Mouse (Mus musculus) embryo, embryonic 11.5 days (tissue): Measurements from ENCODE around the gene Hck.

Source experiments
- DNase-seq: peaks from one replicate; pipeline ENCODE4 v3.0.0-alpha.2; 2012; ENCODE audit warnings: low read depth, low spot score

The Hck gene

DNA sequence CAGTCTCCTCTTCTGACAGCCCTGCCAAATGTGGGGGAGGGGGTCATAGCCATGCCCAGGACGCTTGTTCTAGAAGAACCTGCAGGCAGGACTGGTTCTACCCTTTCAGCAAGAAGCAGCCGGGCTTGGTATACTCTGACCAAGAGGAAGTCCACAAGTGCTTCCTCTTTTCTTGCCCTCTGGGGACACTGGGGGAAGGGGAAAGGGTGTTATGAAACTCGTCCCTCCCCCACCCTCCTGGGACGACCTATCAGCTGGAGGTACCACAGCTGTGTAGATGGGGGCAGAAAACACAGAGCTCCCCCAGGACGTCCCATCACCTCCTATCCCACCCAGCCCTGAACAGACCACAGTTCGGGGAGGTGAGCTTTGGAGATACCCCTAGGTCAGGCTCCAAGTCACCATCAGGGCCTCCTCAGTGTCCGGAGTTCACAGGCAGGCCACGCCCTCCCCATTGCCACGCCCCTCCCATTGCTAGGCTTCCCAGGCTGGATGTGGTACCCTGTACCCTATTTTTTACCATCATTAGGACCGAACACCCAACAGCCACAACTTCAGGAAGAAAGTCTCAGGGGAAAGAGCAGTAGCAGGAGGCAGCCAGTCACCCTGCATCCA lies 17.6 kb upstream of the Hck start:
- no peak for DNase-seq

DNA sequence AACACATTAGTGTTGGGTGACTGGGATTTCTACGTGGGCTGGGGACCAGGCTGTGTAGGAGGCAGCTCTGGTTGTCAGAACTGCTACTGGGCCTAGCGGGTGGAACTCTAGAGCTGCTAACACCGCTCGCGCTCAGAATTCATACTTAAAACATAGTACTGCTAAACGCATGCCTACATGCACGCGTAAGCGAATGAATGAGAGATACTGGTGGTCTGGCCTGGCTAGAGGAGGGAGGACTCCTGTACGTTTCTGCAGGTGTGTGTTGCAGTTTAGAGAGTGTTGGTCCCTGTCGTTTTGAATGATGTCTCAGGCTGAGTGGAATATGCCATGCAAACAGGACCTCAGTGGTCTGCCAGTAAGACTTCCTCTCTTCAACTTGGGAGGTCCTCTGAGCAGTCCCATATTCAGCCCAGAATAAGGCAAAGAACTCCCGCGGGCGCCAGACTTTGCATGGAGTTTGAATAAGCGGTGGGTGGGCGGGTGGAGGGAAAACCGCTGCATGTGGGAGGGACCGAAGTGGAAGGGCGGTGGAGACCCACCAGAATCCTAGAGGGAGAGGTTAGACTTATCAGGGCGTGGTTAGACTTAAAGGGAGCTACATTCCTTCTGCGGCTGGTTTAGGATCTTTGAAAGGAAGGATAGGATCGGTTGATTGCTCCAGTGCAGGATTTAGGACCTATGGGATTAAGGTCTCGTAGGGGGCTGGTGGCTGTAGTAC lies 1.1 kb upstream of the Hck start:
- DNase-seq = peak; percentile 34

DNA sequence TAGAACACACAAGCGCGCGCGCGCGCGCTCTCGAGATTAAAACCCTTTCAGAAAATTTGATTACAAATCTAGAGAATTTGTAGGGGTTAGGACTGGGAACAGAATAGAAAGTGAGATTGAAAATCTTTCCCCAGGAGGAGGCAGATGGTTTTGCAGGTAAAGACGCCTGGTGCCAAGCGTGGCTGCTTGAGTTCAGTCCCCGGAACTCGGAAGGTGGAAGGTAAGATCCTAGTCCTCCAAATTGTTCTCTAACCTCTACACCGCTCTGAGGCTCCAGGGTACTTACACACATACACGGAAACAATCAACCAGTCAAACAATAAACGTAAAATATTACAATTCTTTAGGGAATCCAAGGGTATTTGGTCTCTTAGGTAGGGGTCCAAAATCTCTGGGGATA lies 466 bp upstream of the Hck start:
- no peak for DNase-seq

DNA sequence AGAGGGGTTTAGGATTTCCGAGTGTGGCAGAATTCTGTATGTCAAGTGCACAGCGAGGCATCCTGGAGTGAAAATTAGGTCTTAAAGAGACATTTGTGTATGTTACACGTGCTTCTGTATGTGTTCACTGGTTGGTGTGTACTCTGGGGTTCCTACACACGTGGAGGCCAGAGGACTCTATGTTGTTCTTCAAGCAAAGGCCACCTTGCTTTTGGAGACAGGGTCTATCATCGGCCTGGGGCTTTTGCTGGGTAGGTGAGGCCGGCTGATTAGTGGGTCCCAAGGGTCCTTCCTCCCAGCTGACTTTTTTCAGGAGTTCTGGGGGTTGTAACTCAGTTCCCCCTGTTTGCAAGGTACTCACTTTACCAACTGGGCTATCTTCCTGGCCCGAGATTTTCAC lies 1.3 kb downstream of the Hck start:
- no peak for DNase-seq

DNA sequence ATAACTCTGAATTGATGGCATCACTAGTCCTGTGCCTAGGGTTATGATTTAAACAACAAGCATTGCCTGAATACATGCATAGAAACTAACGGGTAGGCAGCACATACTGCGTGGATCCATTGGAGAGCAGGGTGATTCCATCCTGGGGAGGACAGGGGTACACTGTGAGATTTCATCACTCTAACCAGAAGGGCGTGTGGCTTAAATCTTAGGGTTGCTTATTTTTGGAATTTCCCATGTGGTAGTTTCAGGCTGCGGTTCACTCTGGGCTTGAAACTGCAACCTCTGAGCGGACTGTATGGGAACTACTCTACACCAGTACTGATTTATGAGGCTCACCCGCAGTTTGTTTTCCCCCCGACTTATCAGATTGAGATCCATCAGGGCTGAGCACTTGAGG lies 3.0 kb downstream of the Hck start:
- DNase-seq = no peak

DNA sequence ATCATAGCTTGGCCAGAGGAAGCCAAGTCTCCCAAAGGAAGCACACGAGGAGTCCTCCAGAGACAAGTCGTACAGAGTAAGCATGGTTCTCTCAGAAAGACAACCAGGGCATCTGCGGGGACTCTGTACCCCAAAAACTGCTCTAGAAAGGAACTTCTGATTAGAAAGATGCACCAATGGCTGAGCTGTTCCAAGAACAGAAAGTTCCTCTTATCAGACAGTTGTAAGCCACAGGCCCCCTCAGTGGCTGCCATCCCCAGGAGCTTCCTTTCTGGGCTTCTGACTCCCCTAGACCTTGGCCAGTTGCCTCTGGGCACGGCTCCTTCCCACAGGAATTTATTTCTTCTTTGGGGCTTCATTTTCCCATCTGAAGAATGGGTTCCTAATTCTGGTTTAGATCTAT lies 7.4 kb downstream of the Hck start:
- DNase-seq = no peak

DNA sequence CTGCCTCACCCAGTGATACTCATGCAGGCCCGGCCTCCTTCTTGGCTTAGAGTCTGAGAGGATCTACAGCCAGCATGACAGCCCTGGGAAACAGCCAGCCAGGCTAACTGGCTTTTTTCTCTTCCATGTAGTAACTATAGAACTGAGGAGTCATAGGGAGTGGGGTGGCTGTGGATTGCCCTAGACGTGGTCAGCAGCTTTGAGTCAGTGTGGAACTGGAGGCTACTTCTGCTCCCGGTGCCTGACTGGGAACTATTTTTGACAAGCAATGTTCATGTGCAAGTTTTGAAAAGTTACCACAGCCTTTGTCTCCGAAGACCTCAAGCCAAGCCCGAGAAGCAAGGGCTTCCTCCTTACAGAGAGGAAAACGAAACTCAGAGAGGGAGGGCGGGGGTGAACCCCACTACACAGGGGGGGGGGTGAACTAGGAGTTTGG lies 8.8 kb downstream of the Hck start:
- DNase-seq = no peak

DNA sequence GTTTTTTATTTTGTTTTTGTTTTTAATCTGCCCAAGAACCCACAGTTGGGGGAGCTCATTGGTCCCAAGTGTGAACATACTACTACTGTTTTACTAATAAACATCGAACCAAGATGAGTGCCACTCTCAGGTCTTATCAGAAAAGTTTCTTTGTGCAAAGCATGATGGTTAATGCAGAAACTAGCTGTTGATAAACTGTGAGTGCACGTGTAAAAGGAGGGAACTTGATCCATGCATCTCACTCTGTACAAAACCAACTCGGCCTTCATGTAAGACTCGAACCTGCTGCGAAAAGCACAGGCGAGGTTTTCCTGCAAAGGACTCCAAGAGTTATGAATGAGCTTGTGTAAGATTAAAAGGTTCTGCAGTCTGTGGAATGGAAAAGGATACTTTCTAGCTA lies 11.2 kb downstream of the Hck start:
- no peak for DNase-seq

DNA sequence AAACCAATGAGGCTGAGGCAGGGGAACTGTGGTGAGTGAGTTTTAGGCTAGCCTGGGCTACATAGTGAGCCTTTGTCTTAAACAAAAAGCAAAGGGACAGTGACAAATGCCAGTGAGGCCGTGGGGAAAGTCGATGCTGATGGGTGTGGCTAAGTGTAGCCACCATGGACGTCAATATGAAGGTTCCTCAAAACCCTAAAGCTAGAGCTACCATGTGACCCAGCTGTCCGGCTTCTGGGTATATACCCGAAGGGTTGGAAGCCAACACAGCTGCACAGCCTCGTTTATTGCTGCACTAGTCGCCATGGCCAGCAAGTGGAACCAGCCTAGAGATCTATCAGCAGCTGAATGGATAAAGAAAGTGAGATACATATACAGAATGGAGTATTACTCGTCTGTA lies 11.9 kb downstream of the Hck start:
- no peak for DNase-seq

DNA sequence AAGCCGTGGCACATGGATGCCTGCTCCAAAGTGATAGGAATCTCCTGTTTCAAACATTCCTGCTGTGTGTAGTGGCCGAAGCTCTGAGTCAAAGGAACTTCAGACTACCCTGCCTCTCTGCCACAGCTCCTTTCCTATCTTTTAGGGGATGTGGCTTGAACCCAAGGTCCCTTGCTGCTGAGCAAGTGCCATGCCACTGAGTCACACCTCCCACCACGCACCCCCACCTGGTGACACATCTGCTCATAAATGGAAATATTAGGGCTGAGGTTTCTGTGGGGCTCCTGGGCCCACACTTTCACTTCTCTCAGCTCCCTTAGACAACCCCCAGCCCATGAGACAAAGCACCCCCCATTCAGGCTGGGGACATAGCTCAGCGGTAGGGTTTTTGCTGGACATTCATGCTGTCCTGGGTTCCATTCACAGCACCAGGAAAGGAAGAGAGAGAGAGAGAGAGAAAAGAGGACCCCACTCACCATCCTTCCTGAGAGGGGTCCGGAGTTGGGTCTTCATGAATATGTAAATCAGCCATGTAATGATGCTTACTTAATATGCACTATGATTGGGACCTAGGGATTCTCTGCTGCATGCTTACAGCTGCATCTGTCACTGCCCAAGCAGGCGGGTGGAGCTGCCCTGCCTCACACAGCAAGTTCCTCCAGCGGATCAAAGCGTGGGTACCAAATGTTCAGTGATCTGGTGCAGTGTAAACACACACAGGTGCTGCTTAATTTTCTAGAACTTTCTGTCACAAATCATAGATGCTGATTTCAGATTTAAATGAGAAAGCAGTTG lies 13.8 kb downstream of the Hck start:
- no peak for DNase-seq

DNA sequence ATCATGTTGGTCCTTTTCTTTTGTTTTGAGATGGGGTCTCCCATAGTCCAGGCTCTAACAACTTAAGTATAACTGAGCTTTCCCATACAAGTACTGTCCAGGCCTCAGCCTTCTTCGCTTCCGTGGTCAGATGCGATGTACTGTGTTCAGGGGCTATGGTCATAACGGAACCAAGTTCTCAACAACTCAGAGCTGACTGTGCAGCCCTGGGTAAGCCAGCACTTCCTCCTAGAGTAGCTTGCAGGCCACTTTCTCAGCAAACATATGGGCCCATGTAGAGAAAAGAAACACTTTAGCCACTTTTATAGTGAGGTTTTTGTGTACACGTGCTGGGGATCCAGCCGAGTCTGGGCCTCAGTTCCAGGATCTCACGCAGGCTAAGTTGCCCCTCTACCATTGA lies 14.4 kb downstream of the Hck start:
- DNase-seq = no peak

DNA sequence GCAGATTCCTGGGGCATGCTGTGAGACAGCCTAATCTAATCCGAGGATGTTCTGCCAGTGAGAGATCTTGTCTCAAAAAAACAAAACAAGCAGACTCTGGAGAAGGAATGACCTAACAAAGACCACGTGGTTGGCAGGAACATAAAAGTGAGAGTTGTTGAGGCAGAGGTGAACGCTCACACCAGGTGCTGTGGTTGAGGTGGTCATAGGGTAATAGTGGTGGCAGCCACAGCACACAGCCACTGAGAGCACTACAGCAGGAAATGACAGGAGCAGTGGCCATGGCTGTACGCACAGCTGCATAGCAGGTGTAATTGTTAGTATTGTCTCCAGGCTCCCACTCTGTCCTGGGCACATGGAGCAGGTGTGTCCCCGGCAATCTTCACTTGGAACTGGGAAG lies 17.6 kb downstream of the Hck start:
- no peak for DNase-seq

DNA sequence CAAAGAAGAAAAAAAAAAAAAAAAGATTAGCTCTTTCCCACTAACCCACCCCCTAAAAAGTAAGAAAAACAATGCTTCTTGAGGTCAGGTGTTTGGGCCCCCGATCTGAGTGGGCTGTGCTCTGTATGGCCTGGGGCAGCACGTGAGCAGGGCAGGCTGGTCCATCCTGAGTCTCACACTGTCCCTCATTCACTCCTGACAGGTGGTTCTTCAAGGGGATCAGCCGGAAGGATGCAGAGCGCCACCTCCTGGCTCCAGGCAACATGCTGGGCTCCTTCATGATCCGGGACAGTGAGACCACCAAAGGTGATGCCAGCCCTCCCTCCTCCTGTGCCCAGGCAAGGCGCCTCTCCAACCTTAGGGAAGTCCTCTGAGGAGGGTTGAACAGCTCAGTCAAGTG lies 22.8 kb downstream of the Hck start:
- DNase-seq = no peak

DNA sequence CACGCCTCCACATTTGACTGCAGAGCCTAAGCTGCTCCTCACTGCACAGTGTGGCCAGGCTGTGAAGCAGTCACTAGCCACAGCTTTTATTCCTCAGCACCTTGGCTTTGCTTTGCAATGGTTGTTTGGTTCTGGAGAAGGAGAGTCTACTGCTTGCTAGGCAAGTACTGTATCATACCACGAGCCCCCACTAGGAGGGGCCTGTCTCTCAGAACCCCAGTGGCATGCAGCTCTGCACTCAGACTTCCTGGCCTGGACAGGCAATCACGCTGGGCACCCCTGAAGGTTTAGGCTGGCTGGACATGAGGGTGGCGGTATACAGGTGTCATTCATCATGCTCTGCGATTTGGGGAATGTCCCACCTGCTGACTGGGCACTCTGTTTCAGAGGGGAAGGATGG lies 26.0 kb downstream of the Hck start:
- no peak for DNase-seq

DNA sequence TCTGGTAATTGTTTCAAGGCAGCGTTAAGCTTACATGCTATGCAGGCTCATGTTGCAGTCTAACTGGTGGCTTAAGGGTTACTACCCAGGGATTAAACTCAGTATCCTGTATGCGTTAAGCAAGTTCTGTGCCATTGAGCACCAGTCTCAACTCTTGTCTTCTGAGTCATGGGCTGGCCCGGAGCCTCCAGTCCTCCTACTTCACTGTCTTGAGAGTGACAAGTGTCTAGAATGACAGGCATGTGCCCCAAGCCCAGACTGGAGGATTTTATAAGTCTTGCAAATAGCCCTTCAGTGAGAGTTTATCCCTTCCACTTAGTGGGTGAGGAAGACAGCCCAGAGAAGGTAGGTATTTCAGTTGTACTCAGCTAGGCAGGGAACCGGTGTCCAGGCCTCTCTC lies 27.9 kb downstream of the Hck start:
- no peak for DNase-seq

DNA sequence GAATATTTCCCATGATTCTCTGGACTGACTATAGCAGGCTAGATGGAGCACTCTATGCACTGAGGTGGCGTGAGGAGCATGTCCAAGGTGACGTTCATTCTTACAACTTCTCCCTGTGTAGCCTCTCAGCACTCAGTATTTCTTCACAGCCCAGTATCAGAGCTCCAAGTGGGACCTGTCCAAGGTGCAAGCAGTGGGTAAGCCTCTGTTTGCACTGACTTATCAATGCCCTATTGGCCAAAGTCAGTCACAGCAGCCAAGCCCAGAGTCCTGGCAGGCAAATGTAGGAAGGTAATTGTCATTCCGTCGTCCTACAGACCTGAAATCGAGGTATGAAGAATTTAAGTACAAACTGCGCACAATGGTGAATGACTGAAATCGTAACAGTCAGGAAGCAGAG lies 30.9 kb downstream of the Hck start:
- no peak for DNase-seq

DNA sequence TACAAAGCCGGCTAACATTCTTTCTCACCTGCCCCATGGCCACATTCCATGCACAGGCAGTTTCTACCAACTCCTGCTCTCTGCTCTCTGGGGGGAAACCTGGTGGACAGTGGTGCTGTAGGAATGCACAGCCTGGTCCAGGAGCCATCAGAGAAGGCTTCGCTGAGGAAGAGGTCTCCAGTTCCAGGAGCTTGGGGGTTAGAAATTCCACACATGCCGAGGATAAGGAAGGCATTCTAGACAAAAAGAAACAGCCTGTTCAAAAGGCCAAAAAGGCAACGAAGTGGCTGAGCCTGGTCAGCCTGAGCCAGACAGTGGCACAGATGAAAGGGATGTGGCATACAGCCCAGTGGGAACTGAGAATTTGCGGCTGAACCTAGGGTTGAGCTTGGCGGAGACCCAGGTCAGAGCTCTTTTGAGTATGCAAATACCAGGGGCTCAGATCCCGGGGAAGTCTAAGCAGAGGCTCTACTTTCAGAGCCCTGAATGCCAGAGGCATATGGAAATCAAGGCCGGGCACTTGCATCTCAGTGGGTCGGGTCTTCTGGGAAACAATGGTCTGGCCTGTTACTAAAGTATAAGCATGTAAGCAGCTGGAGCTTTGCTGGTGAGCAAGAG lies 31.8 kb downstream of the Hck start:
- DNase-seq = no peak

DNA sequence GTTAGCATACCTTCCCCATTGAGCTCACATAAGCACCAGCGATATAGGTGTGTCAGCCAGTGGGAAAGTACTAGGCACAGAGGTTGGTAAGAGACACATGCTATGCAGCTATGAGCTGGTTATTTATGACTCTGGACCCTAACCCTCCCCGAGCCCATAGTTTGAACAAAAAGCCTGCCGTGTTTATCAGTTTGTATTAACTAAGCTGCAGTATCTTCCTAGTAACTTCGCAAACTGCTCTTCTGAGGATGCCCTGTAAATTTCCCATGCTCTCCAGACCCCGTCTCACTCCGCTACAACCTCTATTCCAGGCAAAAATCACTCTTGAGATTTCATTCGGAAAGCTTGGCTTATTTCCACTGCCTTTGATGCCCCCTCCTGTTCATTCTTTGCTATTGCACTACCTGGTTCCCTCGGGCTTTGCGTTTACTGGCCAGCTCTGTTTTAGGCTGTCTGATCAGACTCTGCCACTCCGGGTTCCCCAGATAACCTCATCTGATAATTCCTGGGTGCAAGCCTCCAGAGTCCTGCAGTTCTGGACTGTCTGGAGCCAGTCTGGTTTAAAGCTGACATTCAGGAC lies 34.4 kb downstream of the Hck start:
- peak; percentile 46 for DNase-seq

DNA sequence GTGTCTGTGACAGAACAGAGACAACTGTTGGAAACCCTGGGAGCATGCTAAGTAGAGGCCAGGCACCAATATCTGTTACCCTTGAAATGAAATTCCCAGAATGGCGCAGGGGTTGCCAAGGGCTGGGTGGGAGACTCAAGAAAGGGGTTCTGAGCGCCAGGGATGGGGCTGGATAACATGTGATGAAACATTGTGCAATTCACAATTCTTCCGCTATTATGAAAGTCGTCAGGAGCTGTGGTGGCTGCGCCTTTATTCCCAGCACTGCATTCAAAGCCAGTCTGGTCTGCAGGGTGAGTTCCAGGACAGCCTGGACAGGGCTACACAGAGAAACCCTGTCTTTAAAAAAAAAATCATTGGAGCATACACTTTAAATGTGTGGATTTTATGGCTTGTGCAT lies 37.1 kb downstream of the Hck start:
- DNase-seq = no peak

DNA sequence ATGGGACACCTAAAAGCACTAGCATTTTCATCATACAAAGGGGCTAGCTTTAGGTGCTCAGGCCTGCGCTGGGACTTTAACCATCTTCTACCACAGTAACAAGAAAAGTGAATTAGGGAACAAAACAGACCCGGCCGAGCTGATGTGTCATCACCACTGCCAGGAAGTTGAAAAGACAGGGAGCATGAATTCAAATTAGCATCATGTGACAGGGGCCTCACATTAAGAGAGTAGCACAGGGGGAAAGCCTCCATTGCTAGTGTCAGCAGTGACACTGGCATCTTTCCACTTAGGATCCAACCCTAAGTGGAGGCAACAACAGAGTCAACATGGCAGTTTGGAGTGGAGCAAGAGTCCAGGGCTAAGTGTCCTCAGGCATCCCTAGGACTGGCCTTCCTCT lies 39.0 kb downstream of the Hck start:
- no peak for DNase-seq

DNA sequence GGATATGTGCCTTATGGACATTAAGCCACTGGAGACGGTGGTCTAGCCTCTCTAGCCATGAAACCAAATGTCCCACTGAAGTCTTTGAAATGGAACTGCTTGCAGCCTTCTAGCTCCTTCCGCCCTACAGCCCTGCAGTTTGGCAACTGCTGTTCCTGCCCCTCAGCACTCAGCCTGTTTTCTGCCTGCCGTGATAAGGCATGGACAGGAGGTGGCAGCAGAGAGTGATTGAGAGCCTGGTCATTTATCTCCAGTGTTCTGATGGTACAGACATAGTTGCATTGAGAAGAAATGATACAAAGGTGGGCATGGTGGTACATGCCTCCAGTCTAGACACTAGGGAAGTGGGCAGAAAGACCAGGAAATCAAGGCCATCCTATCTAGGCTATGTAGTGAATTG lies 39.4 kb downstream of the Hck start:
- DNase-seq = peak; percentile 37

DNA sequence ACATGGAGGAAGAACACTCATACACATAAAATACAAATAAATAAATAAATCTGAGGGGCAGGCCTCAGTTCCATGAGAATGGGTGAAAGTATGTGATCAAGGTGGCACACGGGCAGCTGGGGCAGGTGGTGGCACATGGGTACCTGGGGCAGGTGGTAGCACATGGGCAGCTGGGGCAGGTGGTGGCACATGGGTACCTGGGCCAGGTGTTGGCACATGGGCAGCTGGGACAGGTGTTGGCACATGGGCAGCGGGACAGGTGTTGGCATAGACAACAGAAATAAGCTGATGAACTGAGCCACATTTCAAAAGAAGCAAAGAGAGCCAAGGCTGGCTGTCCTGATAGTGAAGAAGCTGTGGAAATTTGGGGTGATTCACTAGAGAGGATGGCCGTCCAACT lies 41.5 kb downstream of the Hck start:
- DNase-seq = no peak
